Mouse (Mus musculus): ENCODE data around the gene Mecom.

Gene Mecom

GRCm38 (mm10) chr3:30157128-30157670 is 390.6 kb downstream of the Mecom start:
- DNase-seq (ENCODE audit: low read depth in 1 of 2, low spot score in 2 of 2), result no peak

DNA sequence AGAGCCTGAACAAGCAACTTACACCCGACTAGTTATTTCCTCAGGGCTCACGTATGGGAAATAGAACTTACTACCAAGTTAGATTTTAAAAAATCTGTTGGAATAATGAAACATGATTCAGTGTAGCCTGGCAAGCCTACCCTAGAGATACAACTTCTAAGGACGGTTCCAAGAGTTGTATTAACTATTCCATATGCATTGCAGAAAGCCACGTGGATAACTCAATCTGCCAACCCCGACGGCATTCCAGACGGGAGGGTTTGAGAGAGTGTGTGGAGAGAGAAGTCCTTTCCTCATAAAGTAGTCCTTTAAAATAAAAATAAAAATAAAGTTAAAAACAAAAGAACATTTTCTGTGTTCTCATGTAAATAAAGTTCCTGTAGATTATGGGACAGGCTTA is 393.4 kb downstream of the Mecom start:
- DNase-seq (ENCODE audit: low read depth in 1 of 2, low spot score in 2 of 2), result no peak

DNA sequence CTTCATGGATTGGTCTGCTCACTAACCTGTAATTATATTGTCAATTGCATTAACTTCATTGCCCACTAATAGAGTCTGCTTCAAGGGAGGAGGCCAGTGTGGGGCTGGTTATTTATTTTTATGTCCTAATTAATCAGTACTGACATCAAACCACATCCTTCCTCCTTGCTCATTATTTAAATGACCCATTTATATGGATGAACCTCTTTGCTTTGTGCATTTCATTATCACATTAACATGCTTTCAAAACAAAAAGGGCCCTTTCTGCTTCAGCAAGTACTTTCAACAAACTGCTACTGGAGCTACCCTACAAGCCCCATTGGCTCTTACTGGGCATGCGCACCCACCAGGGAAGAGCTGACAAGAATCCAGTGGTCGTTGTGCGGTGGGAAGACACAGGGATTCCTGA is 393.9 kb downstream of the Mecom start:
- no peak for DNase-seq (ENCODE audit: low read depth in 1 of 2, low spot score in 2 of 2)

DNA sequence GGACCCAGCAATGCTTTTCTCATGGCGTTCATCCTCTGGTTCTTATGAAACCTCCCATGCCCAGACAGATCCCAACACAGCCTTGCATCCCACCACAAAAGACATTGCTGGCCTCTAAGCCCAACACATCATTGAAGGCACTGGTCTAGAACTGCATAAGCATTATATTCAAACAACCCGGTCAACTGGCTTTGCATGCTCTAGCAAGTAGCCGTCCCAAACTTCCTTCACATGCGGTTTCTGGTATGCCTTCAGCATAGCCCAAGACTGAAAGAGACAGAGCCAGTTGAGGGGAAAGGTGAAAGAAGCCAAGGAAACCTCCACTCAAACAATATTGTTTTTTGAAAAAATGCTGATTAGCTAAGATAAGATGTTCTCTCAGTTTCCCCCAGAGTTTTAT is 397.7 kb downstream of the Mecom start:
- no peak for DNase-seq (ENCODE audit: low read depth in 1 of 2, low spot score in 2 of 2)

GRCm38 (mm10) chr3:30148378-30149079 is 399.3 kb downstream of the Mecom start:
- DNase-seq (ENCODE audit: low read depth in 1 of 2, low spot score in 2 of 2), result no peak

DNA sequence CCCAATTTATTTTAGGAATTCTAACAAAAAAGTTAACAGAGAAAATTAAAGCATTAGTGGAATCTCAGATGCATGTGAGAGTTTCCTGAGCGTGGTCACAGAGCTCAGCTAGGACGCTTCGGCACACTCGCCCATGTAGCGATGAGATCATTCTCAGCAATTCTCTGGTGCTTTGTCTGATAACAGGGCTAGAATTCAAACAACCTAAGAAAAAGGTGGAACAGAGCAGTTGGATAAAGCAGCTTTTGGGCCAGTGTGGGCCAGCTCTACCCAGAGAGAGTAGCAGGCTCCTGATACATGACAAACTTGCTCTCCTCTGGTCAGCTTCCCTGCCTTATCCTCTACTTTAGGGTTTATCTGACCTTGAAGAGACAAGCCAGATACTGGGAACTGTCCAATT is 402.8 kb downstream of the Mecom start:
- no peak for DNase-seq (ENCODE audit: low read depth in 1 of 2, low spot score in 2 of 2)

- no peak for DNase-seq (ENCODE audit: low read depth in 1 of 2, low spot score in 2 of 2)
These were observed 403.8 kb downstream of the Mecom start for GRCm38 (mm10) chr3:30143961-30144411.

GRCm38 (mm10) chr3:30143440-30143839 is 404.4 kb downstream of the Mecom start:
- no peak for DNase-seq (ENCODE audit: low read depth in 1 of 2, low spot score in 2 of 2)

- no peak for DNase-seq (ENCODE audit: low read depth in 1 of 2, low spot score in 2 of 2)
These were observed 407.5 kb downstream of the Mecom start for GRCm38 (mm10) chr3:30140349-30140748.

DNA sequence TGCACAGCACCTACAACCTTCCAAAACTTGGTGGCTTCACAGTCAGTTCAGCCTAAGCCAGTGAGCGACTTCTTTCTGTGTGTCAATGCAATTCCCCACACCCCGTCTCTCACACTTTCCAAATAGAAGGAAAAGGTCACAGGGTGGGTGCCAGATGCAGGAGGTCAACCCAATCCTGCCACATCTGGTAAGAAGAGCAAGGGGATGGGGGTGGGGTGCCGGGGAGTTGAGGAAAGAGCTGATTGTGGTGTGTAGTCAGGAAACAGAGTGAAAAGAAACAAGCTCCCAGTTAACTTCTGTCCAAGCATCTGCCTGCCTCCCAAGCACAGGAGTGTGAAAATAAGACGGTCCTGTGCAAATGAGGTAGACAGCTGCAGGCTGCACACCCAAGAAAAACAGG is 408.1 kb downstream of the Mecom start:
- DNase-seq (ENCODE audit: low read depth in 1 of 2, low spot score in 2 of 2), result no peak

- no peak for DNase-seq (ENCODE audit: low read depth in 1 of 2, low spot score in 2 of 2)
These were observed 409.2 kb downstream of the Mecom start for GRCm38 (mm10) chr3:30138588-30138987.

- no peak for DNase-seq (ENCODE audit: low read depth in 1 of 2, low spot score in 2 of 2)
These were observed 412.0 kb downstream of the Mecom start for GRCm38 (mm10) chr3:30135857-30136256.

DNA sequence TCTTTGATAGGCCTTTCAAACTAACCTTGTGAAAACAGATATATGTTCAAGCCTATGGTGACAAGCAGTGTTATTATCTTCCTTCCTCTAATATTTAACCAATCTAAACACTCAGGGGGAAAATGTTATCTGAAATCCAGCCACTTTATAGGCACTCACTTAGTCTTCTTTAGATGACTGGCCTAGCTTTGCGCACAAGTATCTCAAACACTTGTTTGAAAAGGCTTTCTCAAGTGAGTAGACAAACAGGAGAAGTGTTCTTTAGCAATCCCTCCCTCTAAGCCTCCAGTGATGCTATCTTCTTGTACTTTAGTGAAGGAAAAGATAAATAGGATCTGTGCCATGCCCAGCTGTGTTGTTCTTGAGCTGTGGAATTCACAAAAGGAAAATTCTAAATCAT is 412.7 kb downstream of the Mecom start:
- no peak for DNase-seq (ENCODE audit: low read depth in 1 of 2, low spot score in 2 of 2)

- no peak for DNase-seq (ENCODE audit: low read depth in 1 of 2, low spot score in 2 of 2)
These were observed 414.8 kb downstream of the Mecom start for GRCm38 (mm10) chr3:30132981-30133380.

- DNase-seq (ENCODE audit: low read depth in 1 of 2, low spot score in 2 of 2), result no peak
These were observed 415.4 kb downstream of the Mecom start for GRCm38 (mm10) chr3:30132370-30132769.

- no peak for DNase-seq (ENCODE audit: low read depth in 1 of 2, low spot score in 2 of 2)
These were observed 417.3 kb downstream of the Mecom start for GRCm38 (mm10) chr3:30130495-30130894.

GRCm38 (mm10) chr3:30122618-30123017 is 425.2 kb downstream of the Mecom start:
- no peak for DNase-seq (ENCODE audit: low read depth in 1 of 2, low spot score in 2 of 2)

DNA sequence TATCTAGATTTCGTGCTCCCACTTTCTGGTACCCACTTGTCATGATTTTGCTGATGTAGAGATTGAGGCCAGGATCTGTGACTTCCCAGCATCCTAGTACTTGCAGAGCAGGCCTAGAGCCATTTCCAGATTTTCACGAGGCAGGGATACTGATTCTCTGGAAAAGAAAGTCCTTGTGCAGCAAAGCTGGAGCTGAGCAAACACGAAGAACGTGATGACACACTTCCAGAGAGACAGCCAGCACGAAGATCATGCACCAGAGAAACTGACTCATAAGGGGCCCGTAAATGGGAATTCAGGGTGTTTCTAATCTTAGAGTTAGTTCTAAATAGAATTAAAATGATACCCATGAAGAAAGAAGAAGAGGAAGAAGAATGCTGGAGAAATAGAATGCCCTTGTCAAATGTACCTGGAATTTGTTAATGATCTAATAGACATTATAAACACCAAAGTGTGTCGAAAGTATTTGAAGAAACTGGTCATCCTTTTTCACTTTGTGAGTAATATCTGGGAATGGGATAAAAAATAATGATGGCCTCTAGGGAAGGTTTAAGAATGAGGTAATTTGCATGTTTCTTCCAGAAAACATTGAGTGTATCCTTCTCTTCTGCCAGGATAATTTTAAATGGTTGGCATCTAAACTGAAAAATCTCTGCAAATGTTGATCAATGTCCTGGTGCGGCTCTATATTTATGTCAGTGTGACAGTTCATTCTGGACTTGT is 426.9 kb downstream of the Mecom start:
- no peak for DNase-seq (ENCODE audit: low read depth in 1 of 2, low spot score in 2 of 2)

DNA sequence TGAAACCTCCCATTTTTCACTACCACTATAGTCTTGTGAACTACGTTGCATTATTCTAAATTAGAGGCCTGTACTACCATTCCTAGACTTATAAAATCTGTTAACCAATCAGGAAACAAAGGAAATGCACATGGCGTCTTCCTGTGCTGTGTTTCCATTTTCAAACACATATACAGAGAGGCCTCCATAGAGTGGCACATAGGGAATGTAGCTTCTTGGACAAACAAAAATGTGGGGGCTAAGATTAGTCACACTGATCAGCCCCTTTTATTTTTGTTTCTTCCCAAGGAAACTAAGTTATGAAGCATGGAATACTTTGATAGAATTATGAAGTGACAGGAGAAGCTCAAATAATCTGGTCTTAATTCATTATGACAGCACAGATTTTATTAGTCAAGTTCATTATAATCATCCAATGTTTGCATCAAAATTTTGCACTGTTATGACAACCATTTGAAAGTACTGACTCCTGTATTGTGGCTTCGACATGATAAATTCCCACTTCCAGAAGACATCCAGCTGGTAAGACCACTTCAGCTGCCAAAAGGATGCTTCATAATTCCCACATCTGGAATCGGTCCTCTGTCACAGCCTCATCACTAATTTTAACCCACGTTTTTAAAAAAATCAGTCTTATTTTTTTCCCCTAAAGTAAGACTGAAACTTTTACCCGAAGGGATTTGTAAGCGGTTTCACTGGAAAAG is 429.1 kb downstream of the Mecom start:
- DNase-seq (ENCODE audit: low read depth in 1 of 2, low spot score in 2 of 2), result no peak

- no peak for DNase-seq (ENCODE audit: low read depth in 1 of 2, low spot score in 2 of 2)
These were observed 434.5 kb downstream of the Mecom start for GRCm38 (mm10) chr3:30113249-30113770.

GRCm38 (mm10) chr3:30107945-30108670 is 439.7 kb downstream of the Mecom start:
- no peak for DNase-seq (ENCODE audit: low read depth in 1 of 2, low spot score in 2 of 2)

Measured in monocyte, adult 2 months (primary cell).